Mouse (Mus musculus) kidney, postnatal 25 days (tissue): ENCODE data around the gene Zfp524.
"Not testable (repeated sequence)": the region's sequence is repeated elsewhere in the genome, so short reads cannot be mapped to it uniquely, and the experiment has no call there.

Experiments used
- DNase-seq, 2 experiments: peaks; one replicate each; pipeline ENCODE4 v3.0.0; 2021; ENCODE audit warnings: mixed read lengths in 2 of 2

The Zfp524 gene

GRCm38 (mm10) chr7:5016057-5016456, 1.8 kb downstream of the Zfp524 start:
- no peak for DNase-seq

DNA sequence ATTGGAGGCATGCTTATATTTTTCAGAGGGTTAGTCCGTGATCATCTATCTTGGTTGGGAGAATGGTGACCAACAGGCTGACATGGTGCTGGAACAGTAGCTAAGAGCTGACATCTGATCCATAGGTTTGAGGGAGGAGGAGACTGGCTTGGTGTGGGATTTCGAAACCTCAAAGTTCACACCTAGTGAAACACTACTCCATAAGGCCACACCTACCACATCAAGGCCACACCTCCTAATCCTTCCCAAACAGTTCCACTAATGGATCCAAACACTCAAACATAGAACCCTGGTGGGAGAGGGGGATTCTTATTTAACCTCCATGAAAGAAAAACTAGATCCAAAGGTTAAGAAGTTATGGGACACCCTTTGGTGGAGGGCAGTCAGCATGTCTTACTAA, 2.7 kb downstream of the Zfp524 start:
- no peak for DNase-seq

GRCm38 (mm10) chr7:5017352-5017751, 3.1 kb downstream of the Zfp524 start:
- DNase-seq = peak in 1 of 2 experiments; percentile 40

GRCm38 (mm10) chr7:5017931-5018330, 3.7 kb downstream of the Zfp524 start:
- DNase-seq = no peak

GRCm38 (mm10) chr7:5019576-5019975, 5.4 kb downstream of the Zfp524 start:
- DNase-seq = not testable (repeated sequence)

GRCm38 (mm10) chr7:5020000-5020681, 5.9 kb downstream of the Zfp524 start, which contains the start of the genes Zfp865 and Ccdc106:
TSS of gene Zfp865 (plus strand) at chr7:5020376.
TSS of gene Ccdc106 (plus strand) at chr7:5020553.
- DNase-seq = peak; percentile 99 to 100

GRCm38 (mm10) chr7:5020685-5021084, 6.5 kb downstream of the Zfp524 start:
- DNase-seq = no peak

- DNase-seq = no peak
These were observed 7.0 kb downstream of the Zfp524 start for GRCm38 (mm10) chr7:5021197-5021596.

DNA sequence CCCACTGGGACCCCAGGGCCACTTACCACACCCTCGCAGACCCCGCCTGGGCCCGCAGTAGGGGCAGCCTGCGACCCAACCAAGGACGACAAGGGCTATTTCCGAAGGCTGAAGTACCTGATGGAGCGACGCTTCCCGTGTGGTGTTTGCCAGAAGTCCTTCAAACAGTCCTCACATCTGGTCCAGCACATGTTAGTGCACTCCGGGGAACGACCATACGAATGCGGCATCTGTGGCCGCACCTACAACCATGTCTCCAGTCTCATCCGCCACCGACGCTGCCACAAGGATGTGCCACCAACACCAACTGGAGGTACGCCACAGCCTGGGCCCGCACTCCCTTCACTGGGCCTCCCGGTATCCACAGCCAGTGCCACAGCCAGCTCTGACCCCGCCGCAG, 15.3 kb downstream of the Zfp524 start:
- no peak for DNase-seq

GRCm38 (mm10) chr7:5029946-5030345, 15.7 kb downstream of the Zfp524 start:
- no peak for DNase-seq

DNA sequence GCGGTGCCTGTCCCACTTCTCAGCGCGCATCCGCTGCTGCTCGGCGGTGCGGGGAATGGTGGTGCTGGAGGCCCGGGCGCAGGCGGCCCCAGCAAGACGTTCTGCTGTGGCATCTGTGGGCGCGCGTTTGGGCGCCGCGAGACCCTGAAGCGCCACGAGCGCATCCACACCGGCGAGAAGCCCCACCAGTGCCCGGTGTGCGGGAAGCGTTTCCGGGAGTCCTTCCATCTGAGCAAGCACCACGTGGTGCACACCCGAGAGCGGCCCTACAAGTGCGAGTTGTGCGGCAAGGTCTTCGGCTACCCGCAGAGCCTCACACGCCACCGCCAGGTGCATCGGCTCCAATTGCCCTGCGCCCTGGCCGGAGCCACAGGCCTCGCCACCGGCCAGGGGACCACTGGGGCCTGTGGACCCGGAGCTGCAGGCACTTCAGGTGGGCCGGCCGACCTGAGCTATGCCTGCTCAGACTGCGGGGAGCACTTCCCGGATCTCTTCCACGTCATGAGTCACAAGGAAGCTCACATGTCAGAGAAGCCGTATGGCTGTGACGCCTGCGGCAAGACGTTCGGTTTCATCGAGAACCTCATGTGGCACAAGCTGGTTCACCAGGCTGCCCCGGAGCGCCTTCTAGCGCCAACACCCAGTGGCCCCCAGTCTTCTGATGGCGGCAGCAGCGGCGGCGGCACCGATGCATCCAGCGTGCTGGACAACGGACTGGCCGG, 16.5 kb downstream of the Zfp524 start:
- DNase-seq = no peak

- no peak for DNase-seq
These were observed 17.3 kb downstream of the Zfp524 start for GRCm38 (mm10) chr7:5031496-5031895.

DNA sequence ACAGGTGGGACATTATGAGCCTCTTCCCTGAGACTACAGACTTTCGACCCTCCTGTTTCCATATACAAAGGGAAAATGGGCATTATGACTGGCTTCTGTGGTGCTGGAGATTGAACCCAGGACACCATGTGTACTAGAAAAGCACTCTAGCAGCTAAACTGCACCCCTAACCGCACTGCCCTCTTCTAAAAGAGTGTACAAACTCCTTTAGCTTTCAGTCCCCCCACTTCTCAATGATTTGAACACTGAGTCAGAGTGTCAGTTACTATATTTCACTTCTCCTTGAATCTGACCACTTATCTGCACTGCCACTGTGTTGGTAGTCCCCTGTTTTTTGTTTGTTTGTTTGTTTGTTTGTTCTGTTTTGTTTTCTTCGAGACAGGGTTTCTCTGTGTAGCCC, 19.6 kb downstream of the Zfp524 start, which contains the start of gene 4632433K11Rik:
4632433K11Rik (plus strand) TSS at position 301 of the 400 bp plus-strand sequence.
- no peak for DNase-seq

DNA sequence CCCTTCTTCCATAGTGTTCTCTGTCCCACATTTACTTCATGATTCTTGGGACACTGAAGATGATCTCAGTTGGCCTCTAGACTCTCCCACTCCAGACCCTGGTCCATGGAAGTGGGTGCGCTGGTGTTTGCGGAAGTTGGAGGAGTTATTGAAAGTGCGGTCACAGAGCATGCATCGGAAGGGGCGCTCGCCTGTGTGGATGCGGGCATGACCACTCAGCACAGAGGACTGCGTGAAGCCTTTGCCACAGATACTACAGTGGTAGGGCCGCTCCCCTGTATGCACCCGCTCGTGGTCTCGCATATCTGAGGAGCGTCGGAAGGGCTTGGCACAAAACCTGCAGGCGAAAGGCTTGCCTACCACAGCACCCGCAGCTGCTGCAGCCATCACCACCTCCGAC, 21.4 kb downstream of the Zfp524 start:
- DNase-seq = no peak

- DNase-seq = no peak
These were observed 21.9 kb downstream of the Zfp524 start for GRCm38 (mm10) chr7:5036136-5036535.

DNA sequence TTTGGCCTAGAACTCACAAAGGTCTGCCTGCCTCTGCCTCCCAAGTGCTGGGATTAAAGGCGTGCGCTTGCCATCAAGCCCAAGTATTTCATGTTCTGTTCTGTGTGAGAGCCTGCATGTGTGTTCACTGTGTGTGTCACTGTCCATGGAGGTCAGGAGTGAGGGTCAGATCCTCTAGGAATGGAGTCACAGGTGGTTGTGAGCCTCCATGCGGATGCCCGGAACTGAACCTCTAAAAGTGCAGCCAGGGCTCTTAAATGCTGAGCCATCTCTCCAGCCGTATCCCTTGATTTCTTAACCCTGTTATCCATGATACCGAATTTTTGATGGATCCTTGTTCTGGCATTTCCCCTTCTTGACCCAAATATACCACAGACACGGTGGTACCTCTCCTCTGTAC, 22.8 kb downstream of the Zfp524 start:
- no peak for DNase-seq

GRCm38 (mm10) chr7:5037467-5037866, 23.3 kb downstream of the Zfp524 start:
- no peak for DNase-seq

- peak; percentile 93 to 96 for DNase-seq
These were observed 24.0 kb downstream of the Zfp524 start, which contains the start of gene Zfp784 for GRCm38 (mm10) chr7:5038109-5038732. TSS of gene Zfp784 (minus strand) at chr7:5038446.

GRCm38 (mm10) chr7:5038940-5039339, 24.7 kb downstream of the Zfp524 start:
- no peak for DNase-seq

- no peak for DNase-seq
These were observed 30.8 kb downstream of the Zfp524 start for GRCm38 (mm10) chr7:5044981-5045380.

- no peak for DNase-seq
These were observed 31.9 kb downstream of the Zfp524 start for GRCm38 (mm10) chr7:5046112-5046511.

DNA sequence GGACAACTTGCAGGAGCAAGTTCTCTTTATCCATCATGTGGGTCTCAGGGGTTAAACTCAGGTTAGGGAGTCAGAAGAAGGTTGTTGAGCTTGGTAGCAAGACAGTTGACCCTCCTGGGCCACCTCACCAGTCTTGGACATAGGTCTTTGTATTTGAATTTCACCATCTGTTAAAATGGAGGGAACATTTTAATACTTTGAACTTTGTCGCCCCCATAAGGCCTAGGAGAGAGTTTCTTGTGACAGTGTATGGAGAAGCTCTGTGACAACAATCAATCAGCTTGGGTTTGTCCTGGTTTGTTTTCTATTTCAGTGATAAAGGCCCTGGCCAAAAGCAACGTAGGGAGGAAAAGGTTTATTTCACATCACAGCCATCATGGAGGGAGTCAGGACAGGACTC, 33.1 kb downstream of the Zfp524 start:
- DNase-seq = peak in 1 of 2 experiments; percentile 38
